Mouse (Mus musculus) E14TG2a.4 (cell line): Measurements from ENCODE around the gene Cdc42ep3.

Source experiments
- CTCF ChIP-seq: conservative IDR thresholded peaks from 2 replicates; pipeline ENCODE4 v1.5.1; 2014; ENCODE audit warnings: low read length
- NANOG ChIP-seq: IDR thresholded peaks from 2 replicates; pipeline ENCODE4 v1.6.1; 2014; ENCODE audit warnings: borderline replicate concordance, low read length, mixed read lengths
- POU5F1 ChIP-seq: IDR thresholded peaks from 2 replicates; pipeline ENCODE4 v1.6.1; 2014; ENCODE audit warnings: low read length, borderline replicate concordance

GRCm38 (mm10) chr17:79345001-79345709 lies 9.7 kb downstream of the Cdc42ep3 start:
- TF ChIP-seq CTCF (no peak), POU5F1 (no peak), NANOG (no peak)
